Mouse (Mus musculus) stomach, postnatal 0 days (tissue): ENCODE data around the gene Farsb.

Experiments used
- CTCF ChIP-seq: IDR thresholded peaks from 2 replicates; pipeline ENCODE4 v1.5.1; 2016; ENCODE audit warnings: antibody characterized with exemption, low read depth, mild to moderate bottlenecking, moderate library complexity
- EP300 ChIP-seq: optimal IDR thresholded peaks from 2 replicates; pipeline ENCODE3; 2016; ENCODE audit warnings: antibody characterized with exemption

DNA sequence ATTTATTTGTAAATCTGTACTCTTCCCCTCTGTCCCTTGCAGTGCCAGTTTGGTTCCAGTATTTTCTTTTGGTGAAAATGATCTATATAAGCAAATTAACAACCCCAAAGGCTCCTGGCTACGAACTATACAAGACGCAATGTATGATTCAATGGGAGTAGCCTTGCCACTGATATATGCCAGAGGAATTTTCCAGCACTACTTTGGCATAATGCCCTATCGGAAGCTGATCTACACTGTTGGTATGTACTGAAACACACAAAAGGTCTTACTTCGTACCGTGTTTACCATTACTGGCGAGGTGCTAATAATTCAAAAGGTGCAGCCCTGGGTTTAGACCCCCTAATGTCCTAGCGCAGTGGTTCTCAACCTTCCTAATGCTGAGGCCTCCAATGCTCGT is 40.3 kb upstream of the Farsb start:
- no peak for TF ChIP-seq EP300
- TF ChIP-seq CTCF, result no peak
